Mouse (Mus musculus) MEL (cell line): ENCODE measurements around the gene Sf3b5. TPM values are rescaled to one million over a fixed set of nuclear protein-coding genes. Genes with fewer than 3 reads are reported as not detected.

Experiments
- DNase-seq: peaks from one replicate; pipeline ENCODE4 v3.0.0; 2011; ENCODE audit warnings: low read depth, low spot score
- H3K27ac ChIP-seq: 2 replicates; pipeline ENCODE4 v1.5.1; 2012; ENCODE audit warnings: low read depth, mild to moderate bottlenecking, control low read depth, low read length, moderate library complexity; ENCODE audit not compliant: control insufficient read depth
- H3K27me3 ChIP-seq, 2 experiments: fragments of 150-350 bp in 1 of 2; sonication (generic) in 1 of 2; 2 replicates each; pipeline ENCODE4 v1.6.1; 2012; ENCODE audit warnings: low read length in 2 of 2, mild to moderate bottlenecking in 2 of 2, improper control_type of control experiment in 1 of 2, moderate library complexity in 1 of 2; ENCODE audit not compliant: insufficient read depth in 2 of 2, control insufficient read depth in 1 of 2
- H3K36me3 ChIP-seq, 2 experiments: 2 replicates each; pipeline ENCODE4 v1.6.1; 2012 to 2014; ENCODE audit warnings: low read length in 2 of 2, improper control_type of control experiment in 1 of 2, inconsistent platforms in 1 of 2, mild to moderate bottlenecking in 1 of 2; ENCODE audit not compliant: insufficient read depth in 2 of 2, control insufficient read depth in 1 of 2
- H3K4me1 ChIP-seq, 2 experiments: fragments of 150-350 bp in 1 of 2; sonication (generic) in 1 of 2; 2 replicates each; pipeline ENCODE4 v1.6.1; 2012; ENCODE audit warnings: low read length in 2 of 2, improper control_type of control experiment in 1 of 2, mild to moderate bottlenecking in 1 of 2; ENCODE audit not compliant: insufficient read depth in 2 of 2, control insufficient read depth in 1 of 2
- H3K4me3 ChIP-seq, 2 experiments: fragments of 150-350 bp in 1 of 2; sonication (generic) in 1 of 2; 2 replicates each; pipeline ENCODE4 v1.5.1; 2012; ENCODE audit warnings: low read depth in 2 of 2, low read length in 2 of 2, mild to moderate bottlenecking in 2 of 2, moderate library complexity in 2 of 2, control low read depth in 1 of 2, improper control_type of control experiment in 1 of 2; ENCODE audit not compliant: control insufficient read depth in 1 of 2, insufficient read depth in 1 of 2
- H3K79me2 ChIP-seq: 2 replicates; pipeline ENCODE4 v1.6.1; 2012; ENCODE audit warnings: mild to moderate bottlenecking, low read length, moderate library complexity; ENCODE audit not compliant: control insufficient read depth, poor library complexity, insufficient read depth
- H3K9ac ChIP-seq: 2 replicates; pipeline ENCODE4 v1.6.1; 2012; ENCODE audit warnings: low read depth, mild to moderate bottlenecking, control low read depth, low read length, moderate library complexity; ENCODE audit not compliant: control insufficient read depth, poor library complexity, severe bottlenecking
- H3K9me3 ChIP-seq: fragments of 150-350 bp; sonication (generic); replicated peaks from 2 replicates; pipeline ENCODE4 v1.6.1; 2012; ENCODE audit warnings: mild to moderate bottlenecking, low read length, improper control_type of control experiment, moderate library complexity; ENCODE audit not compliant: insufficient read depth
- CHD1 ChIP-seq: IDR thresholded peaks from 2 replicates; pipeline ENCODE4 v1.6.1; 2012; ENCODE audit warnings: low read depth, mild to moderate bottlenecking, inconsistent platforms, low read length, improper control_type of control experiment
- ELF1 ChIP-seq: IDR thresholded peaks from 2 replicates; pipeline ENCODE4 v1.6.1; 2014; ENCODE audit warnings: low read depth, mild to moderate bottlenecking, inconsistent platforms, low read length, improper control_type of control experiment, moderate library complexity
- EP300 ChIP-seq, 2 experiments: IDR thresholded peaks; 2 replicates each; pipeline ENCODE4 v1.6.1; 2011; ENCODE audit warnings: improper control_type of control experiment in 2 of 2, low read length in 2 of 2, low read depth in 1 of 2, mild to moderate bottlenecking in 1 of 2
- GATA1 ChIP-seq: IDR thresholded peaks from 2 replicates; pipeline ENCODE4 v1.6.1; 2011; ENCODE audit warnings: low read depth, low read length, improper control_type of control experiment
- HCFC1 ChIP-seq: IDR thresholded peaks from 2 replicates; pipeline ENCODE4 v1.6.1; 2012; ENCODE audit warnings: low read depth, mild to moderate bottlenecking, inconsistent platforms, low read length, improper control_type of control experiment, moderate library complexity
- KAT2A ChIP-seq: conservative IDR thresholded peaks from 2 replicates; pipeline ENCODE4 v1.6.1; 2012; ENCODE audit warnings: low read depth, low read length, improper control_type of control experiment, inconsistent platforms
- MAZ ChIP-seq: IDR thresholded peaks from 2 replicates; pipeline ENCODE4 v1.6.1; 2012; ENCODE audit warnings: low read depth, mild to moderate bottlenecking, inconsistent platforms, low read length, improper control_type of control experiment
- MEF2A ChIP-seq: IDR thresholded peaks from 2 replicates; pipeline ENCODE4 v1.6.1; 2014; ENCODE audit warnings: low read depth, mild to moderate bottlenecking, inconsistent platforms, low read length, improper control_type of control experiment; ENCODE audit not compliant: poor library complexity, insufficient replicate concordance, severe bottlenecking; ENCODE audit errors: extremely low read depth
- MXI1 ChIP-seq: IDR thresholded peaks from 2 replicates; pipeline ENCODE4 v1.6.1; 2011; ENCODE audit warnings: mild to moderate bottlenecking, low read depth, low read length, improper control_type of control experiment
- NELFE ChIP-seq: IDR thresholded peaks from 2 replicates; pipeline ENCODE4 v1.6.1; 2011; ENCODE audit warnings: low read depth, low read length, improper control_type of control experiment
- POLR2A ChIP-seq, 2 experiments: IDR thresholded peaks; 2 replicates each; pipeline ENCODE4 v1.6.1; 2011 to 2012; ENCODE audit warnings: low read length in 2 of 2, mild to moderate bottlenecking in 2 of 2, control low read depth in 1 of 2, improper control_type of control experiment in 1 of 2, low read depth in 1 of 2, moderate library complexity in 1 of 2; ENCODE audit not compliant: control insufficient read depth in 1 of 2, insufficient read depth in 1 of 2, poor library complexity in 1 of 2
- SIN3A ChIP-seq: IDR thresholded peaks from 2 replicates; pipeline ENCODE4 v1.6.1; 2012; ENCODE audit warnings: low read length, improper control_type of control experiment, inconsistent platforms
- TAL1 ChIP-seq: IDR thresholded peaks from 2 replicates; pipeline ENCODE4 v1.6.1; 2012; ENCODE audit warnings: mild to moderate bottlenecking, inconsistent platforms, low read length, moderate library complexity, mixed read lengths
- TCF12 ChIP-seq: IDR thresholded peaks from 2 replicates; pipeline ENCODE4 v1.6.1; 2014; ENCODE audit warnings: low read depth, mild to moderate bottlenecking, inconsistent platforms, low read length, improper control_type of control experiment, moderate library complexity
- UBTF ChIP-seq: IDR thresholded peaks from 2 replicates; pipeline ENCODE4 v1.6.1; 2012; ENCODE audit warnings: low read depth, mild to moderate bottlenecking, inconsistent platforms, low read length, improper control_type of control experiment, moderate library complexity, borderline replicate concordance; ENCODE audit not compliant: insufficient read depth
- USF1 ChIP-seq: IDR thresholded peaks from 2 replicates; pipeline ENCODE4 v1.6.1; 2014; ENCODE audit warnings: low read depth, mild to moderate bottlenecking, inconsistent platforms, low read length, improper control_type of control experiment, moderate library complexity
- USF2 ChIP-seq, 2 experiments: IDR thresholded peaks; 2 replicates each; pipeline ENCODE4 v1.6.1; 2011 to 2012; ENCODE audit warnings: improper control_type of control experiment in 2 of 2, low read length in 2 of 2, borderline replicate concordance in 1 of 2, inconsistent platforms in 1 of 2, low read depth in 1 of 2, mild to moderate bottlenecking in 1 of 2; ENCODE audit not compliant: insufficient read depth in 1 of 2
- ZMIZ1 ChIP-seq: IDR thresholded peaks from 2 replicates; pipeline ENCODE4 v1.6.1; 2012; ENCODE audit warnings: low read depth, mild to moderate bottlenecking, inconsistent platforms, low read length, improper control_type of control experiment, moderate library complexity
- ZNF384 ChIP-seq: IDR thresholded peaks from 2 replicates; pipeline ENCODE4 v1.6.1; 2012; ENCODE audit warnings: low read depth, mild to moderate bottlenecking, inconsistent platforms, low read length, improper control_type of control experiment
- polyA plus RNA-seq, 2 experiments: library from polyadenylated mRNA; stranded (reverse) in 1 of 2; unstranded in 1 of 2; fragments of >175 nt in 1 of 2; fragments of >200 nt in 1 of 2; gene quantifications; 2 replicates each; pipeline versions ENCODE4 v1.2.1 to v1.2.4; 2012; ENCODE audit warnings: low replicate concordance in 2 of 2, low read depth in 1 of 2; ENCODE audit not compliant: insufficient read length in 2 of 2, insufficient read depth in 1 of 2, missing spikeins in 1 of 2
- total RNA-seq: library from RNA; depleted of rRNA; stranded (reverse); fragments of 300-350 nt; gene quantifications from 2 replicates; pipeline ENCODE4 v1.2.3, GENCODE M21; 2012; rRNA removed

Sf3b5 gene
- total and polyA plus RNA-seq, 3 experiments: 16.6 to 57.4 TPM; not detected in 1

DNA sequence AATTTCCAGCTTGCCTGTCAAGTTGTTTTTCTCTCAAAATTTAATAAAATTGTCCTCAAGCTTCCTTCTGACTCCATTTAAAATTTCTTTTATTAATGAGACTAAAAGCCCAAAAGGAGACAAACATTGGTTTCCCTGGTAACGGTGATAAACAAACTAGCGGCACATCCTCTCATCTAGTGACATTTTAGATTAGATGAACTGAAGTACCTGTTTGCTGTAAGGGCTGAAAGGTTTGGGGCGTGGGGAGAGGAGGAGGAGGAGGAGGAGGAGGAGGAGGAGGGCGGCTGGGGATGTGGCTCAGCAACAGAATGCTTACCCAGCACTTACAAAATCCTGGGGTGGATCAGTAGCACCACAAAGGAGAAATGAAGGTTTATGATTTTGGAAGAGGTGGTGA lies 42.7 kb downstream of the Sf3b5 start:
- Histone ChIP-seq H3K4me1 (no peaks in the 10 kb centered on the region), H3K4me3 (no peak overlapping the region), H3K9ac (no peak overlapping the region), H3K9me3 (no peaks in the 10 kb centered on the region), H3K27ac (no peak overlapping the region), H3K27me3 (peaks cover 0 to 3% of the 10 kb centered on the region in 2 experiments; a peak in 2 of 4 replicates), H3K36me3 (no peaks in the 10 kb centered on the region), H3K79me2 (no peaks in the 10 kb centered on the region)
- TF ChIP-seq SIN3A: no peak
- no peak for TF ChIP-seq HCFC1
- TF ChIP-seq MXI1: no peak
- no peak for TF ChIP-seq UBTF
- TF ChIP-seq CHD1: no peak
- no peak for TF ChIP-seq ZMIZ1
- TF ChIP-seq TCF12: no peak
- TF ChIP-seq NELFE: no peak
- DNase-seq: no peak

DNA sequence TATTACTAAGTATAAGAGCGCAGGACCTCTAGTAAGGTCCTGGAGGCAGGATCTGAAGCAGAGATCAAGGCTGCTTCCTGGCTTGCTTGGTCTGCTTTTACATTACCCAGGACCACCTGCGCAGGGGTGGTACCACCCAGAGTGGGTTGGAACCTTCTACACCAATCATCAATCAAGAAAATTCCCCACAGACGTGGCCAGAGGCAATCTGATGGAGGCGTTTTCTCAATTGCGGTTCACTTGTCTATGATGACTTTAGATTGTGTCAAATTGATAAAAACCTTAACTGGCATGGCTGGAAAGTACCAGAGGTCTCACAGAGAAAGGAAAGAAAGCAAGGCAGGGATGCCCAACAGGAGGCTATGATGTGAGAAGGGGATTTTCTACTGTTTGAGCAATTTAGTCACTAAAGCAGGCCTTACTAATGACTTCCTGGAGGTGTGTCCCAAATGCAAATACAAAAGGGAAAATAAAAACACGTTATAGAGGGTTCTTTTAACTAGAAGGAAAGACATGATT lies 51.8 kb downstream of the Sf3b5 start:
- H3K27me3 ChIP-seq: no peaks in the 10 kb centered on the region; a peak in 1 of 4 replicates
- no peaks in the 10 kb centered on the region for H3K79me2 ChIP-seq
- H3K9me3 ChIP-seq: no peaks in the 10 kb centered on the region
- H3K4me3 ChIP-seq: no peak overlapping the region
- TF ChIP-seq ELF1: no peak
- TF ChIP-seq MAZ: no peak
- no peak for TF ChIP-seq TAL1
- TF ChIP-seq USF1: no peak
- TF ChIP-seq EP300 (IDR thresholded peaks at IDR 0.05; ENCODE audit: low read depth in 1 of 2, low read length in 2 of 2): no peak
- TF ChIP-seq POLR2A (IDR thresholded peaks at IDR 0.05; ENCODE audit: control insufficient read depth in 1 of 2, insufficient read depth in 1 of 2, low read depth in 1 of 2, low read length in 2 of 2, poor library complexity in 1 of 2): no peak
- TF ChIP-seq USF2 (IDR thresholded peaks at IDR 0.05; ENCODE audit: borderline replicate concordance in 1 of 2, insufficient read depth in 1 of 2, low read depth in 1 of 2, low read length in 2 of 2): no peak
- TF ChIP-seq SIN3A: no peak
- TF ChIP-seq ZNF384: no peak
- TF ChIP-seq KAT2A: no peak
- no peak for TF ChIP-seq GATA1
- TF ChIP-seq MEF2A: no peak
- no peaks in the 10 kb centered on the region for H3K36me3 ChIP-seq
- no peaks in the 10 kb centered on the region for H3K4me1 ChIP-seq
- no peak overlapping the region for H3K27ac ChIP-seq
- H3K9ac ChIP-seq: no peak overlapping the region
- no peak for DNase-seq

Other genes starting within 250 kb of the Sf3b5 start
- 2.3 and 3.4 TPM in 2 replicates for gene Utrn, start 136.0 kb upstream of the Sf3b5 start, total RNA-seq
- 1 to 10 TPM in 1 of 2 experiments, not detected in 1; 4.3 TPM for gene Utrn, start 136.0 kb upstream of the Sf3b5 start, polyA plus RNA-seq
- 1.9 and 3.2 TPM in 2 replicates for gene Stx11, start 41.0 kb upstream of the Sf3b5 start, total RNA-seq
- 1 to 10 TPM in 1 of 2 experiments, not detected in 1; 2.9 TPM for gene Stx11, start 41.0 kb upstream of the Sf3b5 start, polyA plus RNA-seq
- gene Plagl1, start 55.2 kb downstream of the Sf3b5 start, total RNA-seq: not detected in 2 replicates
- gene Plagl1, start 55.2 kb downstream of the Sf3b5 start, polyA plus RNA-seq: not detected
- not detected in 2 replicates for gene Zc2hc1b, start 172.7 kb downstream of the Sf3b5 start, total RNA-seq
- gene Zc2hc1b, start 172.7 kb downstream of the Sf3b5 start, polyA plus RNA-seq: under 1 TPM in 1 of 2 experiments, not detected in 1; 0.07 TPM
- gene Ltv1, start 187.8 kb downstream of the Sf3b5 start, total RNA-seq: 25.0 and 29.4 TPM in 2 replicates
- 10 to 100 TPM in 1 of 2 experiments, not detected in 1; 58.1 TPM for gene Ltv1, start 187.8 kb downstream of the Sf3b5 start, polyA plus RNA-seq